Mouse (Mus musculus) megakaryocyte-erythroid progenitor cell, adult 5 weeks (primary cell): ENCODE measurements around the gene Nsun7. TPM values are rescaled to one million over a fixed set of nuclear protein-coding genes. Genes with fewer than 3 reads are reported as not detected.

Experiments
- polyA plus RNA-seq: library from polyadenylated mRNA; stranded (reverse); fragments of >175 nt; gene quantifications from 2 replicates; pipeline ENCODE4 v1.2.3, GENCODE M21; 2012

Nsun7 gene
- 0.13 and 0.16 TPM in 2 replicates for polyA plus RNA-seq

GRCm38 (mm10) chr5:66259756-66260448, at the start of gene Nsun7:
Nsun7 (plus strand) TSS chr5:66259897.

Other genes with a start within 250 kb of the Nsun7 start
- gene Rbm47, start 86.8 kb upstream of the Nsun7 start, polyA plus RNA-seq = 3.7 and 3.9 TPM in 2 replicates